Mouse (Mus musculus) liver, embryonic 13.5 days (tissue): ENCODE measurements around the gene Sun1. TPM values are rescaled to one million over a fixed set of nuclear protein-coding genes. Genes with fewer than 3 reads are reported as not detected.

Experiments used
- ATAC-seq: fragments of 200-750 bp; cut with Nextera tagmentation; 2 replicates; pipeline ENCODE4 v1.8.0; 2017; ENCODE audit warnings: low read depth, mild to moderate bottlenecking, moderate number of reproducible peaks, moderate library complexity
- DNase-seq: peaks from one replicate; pipeline ENCODE4 v3.0.0; 2022
- H3K27ac ChIP-seq: fragments of 300-500 bp; sonication (generic); 2 replicates; pipeline ENCODE4 v1.5.1; 2015; ENCODE audit warnings: moderate library complexity, mild to moderate bottlenecking, inconsistent platforms
- H3K27me3 ChIP-seq: fragments of 300-500 bp; sonication (generic); 2 replicates; pipeline ENCODE4 v1.6.1; 2015; ENCODE audit warnings: mild to moderate bottlenecking, inconsistent platforms
- H3K36me3 ChIP-seq: fragments of 300-500 bp; sonication (generic); 2 replicates; pipeline ENCODE4 v1.6.1; 2015; ENCODE audit warnings: mild to moderate bottlenecking, inconsistent platforms
- H3K4me1 ChIP-seq: fragments of 300-500 bp; sonication (generic); replicated peaks from 2 replicates; pipeline ENCODE4 v1.6.1; 2015; ENCODE audit warnings: inconsistent platforms
- H3K4me2 ChIP-seq: fragments of 300-500 bp; sonication (generic); 2 replicates; pipeline ENCODE4 v1.6.1; 2015; ENCODE audit warnings: inconsistent platforms, mild to moderate bottlenecking, moderate library complexity
- H3K4me3 ChIP-seq: fragments of 300-500 bp; sonication (generic); replicated peaks from 2 replicates; pipeline ENCODE4 v1.5.1; 2015; ENCODE audit warnings: mild to moderate bottlenecking, inconsistent platforms
- H3K9ac ChIP-seq: fragments of 300-500 bp; sonication (generic); 2 replicates; pipeline ENCODE4 v1.6.1; 2015; ENCODE audit warnings: mild to moderate bottlenecking, inconsistent platforms
- H3K9me3 ChIP-seq: fragments of 300-500 bp; sonication (generic); replicated peaks from 2 replicates; pipeline ENCODE4 v1.6.1; 2016; ENCODE audit warnings: inconsistent platforms
- WGBS: fragments of 180-500 bp; shearing (Covaris S2); methylation state at CpG from one replicate; pipeline ENCODE4 v1.1.7; 2015; ENCODE audit not compliant: insufficient replicate concordance; 5-methylcytosine and 5-hydroxymethylcytosine counted together
- polyA plus RNA-seq: library from polyadenylated mRNA; unstranded; fragments of >200 nt; fragmentation: Nextera tagmentation; extraction: Ambion mirVana; gene quantifications from 2 replicates; pipeline ENCODE4 v1.2.1, GENCODE M21; 2015

Sun1 gene
- polyA plus RNA-seq, 1 experiment from 2014 or later = 20.9 TPM

GRCm38 (mm10) chr5:139252081-139252909 lies 51.9 kb downstream of the Sun1 start, which contains the start of gene Get4:
Gene Get4 (plus strand): TSS chr5:139252324.
- Histone ChIP-seq H3K4me3 (peak within 1 kb of the TSS; percentile 86), H3K9me3 (no peaks in the 10 kb centered on the region), H3K36me3 (peaks cover 60% of the 10 kb centered on the region), H3K4me2 (peak within 1 kb of the TSS; percentile 97), H3K27ac (peak within 1 kb of the TSS; percentile 95), H3K4me1 (peaks cover 62% of the 10 kb centered on the region), H3K27me3 (no peaks in the 10 kb centered on the region), H3K9ac (peak within 1 kb of the TSS; percentile 90)
- DNase-seq (peak; percentile 99), ATAC-seq (peak; percentile 87)
- under 1% methylated on average over 89 of the region's 90 CpGs for WGBS

GRCm38 (mm10) chr5:139252910-139253245 lies 52.4 kb downstream of the Sun1 start:
- Histone ChIP-seq H3K4me1 (peaks cover 62% of the 10 kb centered on the region), H3K36me3 (peaks cover 60% of the 10 kb centered on the region), H3K4me2 (peak overlapping the region; percentile 97), H3K27me3 (no peaks in the 10 kb centered on the region), H3K9ac (peak overlapping the region; percentile 90), H3K4me3 (peak overlapping the region; percentile 86), H3K27ac (peak overlapping the region; percentile 95), H3K9me3 (no peaks in the 10 kb centered on the region)
- ATAC-seq = peak; percentile 73
- no peak for DNase-seq
- WGBS = 0% methylated on average over 7 of the region's 7 CpGs

- Histone ChIP-seq H3K9ac (peak overlapping the region; percentile 90), H3K27ac (peak overlapping the region; percentile 95), H3K27me3 (no peaks in the 10 kb centered on the region), H3K4me3 (peak overlapping the region; percentile 86), H3K4me2 (peak overlapping the region; percentile 97), H3K9me3 (no peaks in the 10 kb centered on the region), H3K4me1 (peaks cover 64% of the 10 kb centered on the region), H3K36me3 (peaks cover 60% of the 10 kb centered on the region)
- WGBS = 4% methylated on average over 6 of the region's 6 CpGs
- ATAC-seq (peak; percentile 63), DNase-seq (peak; percentile 60)
Observed at GRCm38 (mm10) chr5:139253301-139253741, 52.9 kb downstream of the Sun1 start.

DNA sequence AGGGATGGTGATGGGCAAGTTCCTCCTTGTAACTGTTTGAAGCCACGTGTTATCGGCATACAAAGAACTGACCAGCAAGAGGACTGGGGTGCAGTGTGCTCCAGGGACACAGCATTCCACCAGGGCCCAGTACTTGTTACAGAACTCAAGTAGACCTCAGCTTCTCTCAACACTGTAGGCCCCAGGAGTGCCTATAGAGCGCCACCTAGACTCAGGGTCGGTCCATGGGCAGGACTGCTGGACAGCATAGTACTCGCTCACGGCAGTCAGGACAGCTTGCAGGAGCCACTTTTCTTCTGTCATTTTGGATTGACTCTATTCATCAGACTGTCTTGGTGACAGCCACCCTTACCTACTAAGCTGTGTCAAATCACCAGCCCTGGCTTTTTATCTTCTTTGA lies 54.5 kb downstream of the Sun1 start:
- Histone ChIP-seq H3K36me3 (peaks cover 61% of the 10 kb centered on the region), H3K4me1 (peaks cover 78% of the 10 kb centered on the region), H3K9me3 (no peaks in the 10 kb centered on the region), H3K27ac (0 out of 2 replicates have a peak overlapping the region, but pooled peaks have one; percentile 31), H3K9ac (peak overlapping the region; percentile 90), H3K4me3 (peak overlapping the region; percentile 86; the same call in 1 of the 2 replicates), H3K4me2 (peak overlapping the region; percentile 97), H3K27me3 (no peaks in the 10 kb centered on the region)
- WGBS = 73% methylated on average over 6 of the region's 6 CpGs
- ATAC-seq (no peak), DNase-seq (no peak)

- Histone ChIP-seq H3K36me3 (peaks cover 61% of the 10 kb centered on the region), H3K4me3 (no peak overlapping the region), H3K27ac (peak overlapping the region; percentile 31; the same call in 1 of the 2 replicates), H3K9me3 (no peaks in the 10 kb centered on the region), H3K27me3 (no peaks in the 10 kb centered on the region), H3K9ac (peak overlapping the region; percentile 90), H3K4me1 (peaks cover 85% of the 10 kb centered on the region), H3K4me2 (peak overlapping the region; percentile 97; the same call in 1 of the 2 replicates)
- WGBS = 83% methylated on average over 6 of the region's 6 CpGs
- no peak for DNase-seq
- ATAC-seq = no peak
Observed at GRCm38 (mm10) chr5:139255777-139256176, 55.3 kb downstream of the Sun1 start.

- Histone ChIP-seq H3K4me3 (no peak overlapping the region), H3K27ac (peak overlapping the region; percentile 75; the same call in 1 of the 2 replicates), H3K27me3 (no peaks in the 10 kb centered on the region), H3K9me3 (no peaks in the 10 kb centered on the region), H3K4me2 (0 out of 2 replicates have a peak overlapping the region, but pooled peaks have one; percentile 97), H3K36me3 (peaks cover 64% of the 10 kb centered on the region), H3K4me1 (peaks cover 84% of the 10 kb centered on the region), H3K9ac (peak overlapping the region; percentile 90)
- no peak for DNase-seq
- ATAC-seq = no peak
- 73% methylated on average over 3 of the region's 3 CpGs for WGBS
Observed at GRCm38 (mm10) chr5:139256211-139256765, 55.9 kb downstream of the Sun1 start.

- no peak overlapping the region for H3K4me3 ChIP-seq
- H3K4me1 ChIP-seq = peaks cover 88% of the 10 kb centered on the region
- DNase-seq (no peak), ATAC-seq (no peak)
- H3K4me2 ChIP-seq = no peak overlapping the region
- peaks cover 74% of the 10 kb centered on the region for H3K36me3 ChIP-seq
- H3K9ac ChIP-seq = peak overlapping the region; percentile 33; the same call in 1 of the 2 replicates
- peak overlapping the region; percentile 75 for H3K27ac ChIP-seq
- WGBS = 100% methylated on average over 1 of the region's 1 CpGs
- H3K27me3 ChIP-seq = no peaks in the 10 kb centered on the region
- H3K9me3 ChIP-seq = no peaks in the 10 kb centered on the region
Observed at GRCm38 (mm10) chr5:139257265-139257664, 56.8 kb downstream of the Sun1 start.

DNA sequence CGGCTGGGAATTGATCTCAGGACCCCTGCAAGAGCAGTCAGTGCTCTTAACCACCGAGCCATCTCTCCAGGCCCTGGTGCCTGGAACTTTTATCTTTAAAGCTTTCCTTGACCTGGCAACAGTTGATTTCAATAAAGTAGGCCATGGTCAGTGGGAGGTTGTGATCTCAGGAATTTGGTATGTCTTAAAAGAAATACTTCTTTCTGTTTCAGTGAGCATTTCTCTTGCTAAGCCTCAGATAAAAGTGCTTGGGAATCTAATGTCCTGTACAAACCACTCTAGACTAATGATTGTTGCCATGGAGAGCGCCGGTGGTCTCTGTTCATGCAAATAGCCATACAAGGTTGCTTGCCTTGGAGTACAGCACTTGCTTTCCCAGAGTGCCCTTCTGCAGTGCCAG lies 57.4 kb downstream of the Sun1 start:
- no peaks in the 10 kb centered on the region for H3K27me3 ChIP-seq
- H3K4me1 ChIP-seq = peaks cover 90% of the 10 kb centered on the region
- DNase-seq = no peak
- ATAC-seq = no peak
- 69% methylated on average over 4 of the region's 4 CpGs for WGBS
- no peaks in the 10 kb centered on the region for H3K9me3 ChIP-seq
- no peak overlapping the region for H3K4me2 ChIP-seq
- H3K27ac ChIP-seq = no peak overlapping the region
- H3K36me3 ChIP-seq = peaks cover 79% of the 10 kb centered on the region
- no peak overlapping the region for H3K9ac ChIP-seq
- no peak overlapping the region for H3K4me3 ChIP-seq

DNA sequence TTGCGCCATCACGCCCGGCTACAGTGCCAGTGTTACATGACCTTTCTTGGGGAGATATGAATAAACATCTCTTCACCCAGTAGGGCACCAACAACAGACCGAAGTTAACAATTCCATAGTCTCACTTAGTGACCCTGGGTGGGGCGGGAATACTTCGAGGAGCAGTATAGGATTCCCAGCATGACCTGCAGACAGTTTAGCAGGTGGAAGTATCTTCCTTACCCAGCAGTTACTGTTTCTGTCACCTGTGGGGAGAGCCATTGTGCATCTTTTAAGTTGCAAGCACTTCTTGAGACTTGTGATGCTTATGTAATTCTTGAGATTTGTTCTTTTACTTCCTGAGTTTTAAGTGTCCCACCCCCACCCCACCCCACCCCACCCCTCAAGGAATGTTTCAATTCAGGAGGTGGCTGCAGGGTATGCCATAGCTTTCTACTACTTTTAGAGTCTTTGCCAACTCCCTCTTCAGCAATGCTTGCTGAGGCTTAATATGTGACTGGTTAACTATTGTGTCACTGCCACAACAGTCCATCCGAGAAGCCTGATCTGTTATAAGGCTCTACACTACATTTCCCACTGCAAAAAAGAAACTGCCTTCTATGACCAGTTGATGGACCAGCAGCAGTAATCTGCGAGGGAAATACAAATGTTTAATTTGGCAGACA lies 58.1 kb downstream of the Sun1 start:
- Histone ChIP-seq H3K4me3 (no peak overlapping the region), H3K9ac (no peak overlapping the region), H3K4me1 (peaks cover 87% of the 10 kb centered on the region), H3K4me2 (no peak overlapping the region), H3K27ac (no peak overlapping the region), H3K36me3 (peaks cover 86% of the 10 kb centered on the region), H3K9me3 (no peaks in the 10 kb centered on the region), H3K27me3 (no peaks in the 10 kb centered on the region)
- DNase-seq = no peak
- 87% methylated on average over 8 of the region's 8 CpGs for WGBS
- ATAC-seq = no peak

DNA sequence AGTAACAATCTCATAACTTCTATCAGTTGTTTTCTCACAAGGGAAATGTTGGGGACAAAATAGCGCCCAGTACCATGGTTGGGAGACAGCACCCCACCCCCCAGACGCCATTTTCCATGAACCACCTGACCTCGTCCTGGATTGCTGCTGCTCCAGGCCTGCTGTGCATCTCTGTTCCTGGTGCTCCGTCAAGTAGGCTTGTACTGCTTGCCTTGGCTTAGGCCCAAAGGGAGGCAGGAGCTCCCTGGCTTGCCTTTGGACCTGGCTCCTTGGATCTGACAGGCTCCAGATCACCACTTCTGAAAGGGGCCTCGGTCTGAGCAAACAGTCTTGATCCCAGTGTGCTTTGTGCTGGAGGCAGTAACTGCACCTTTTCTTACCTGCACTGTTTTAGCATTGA lies 59.4 kb downstream of the Sun1 start:
- Histone ChIP-seq H3K36me3 (peaks cover 97% of the 10 kb centered on the region), H3K9ac (no peak overlapping the region), H3K27ac (no peak overlapping the region), H3K27me3 (no peaks in the 10 kb centered on the region), H3K4me1 (peaks cover 74% of the 10 kb centered on the region), H3K4me3 (no peak overlapping the region), H3K9me3 (no peaks in the 10 kb centered on the region), H3K4me2 (no peak overlapping the region)
- ATAC-seq = no peak
- DNase-seq = no peak
- 82% methylated on average over 5 of the region's 5 CpGs for WGBS

DNA sequence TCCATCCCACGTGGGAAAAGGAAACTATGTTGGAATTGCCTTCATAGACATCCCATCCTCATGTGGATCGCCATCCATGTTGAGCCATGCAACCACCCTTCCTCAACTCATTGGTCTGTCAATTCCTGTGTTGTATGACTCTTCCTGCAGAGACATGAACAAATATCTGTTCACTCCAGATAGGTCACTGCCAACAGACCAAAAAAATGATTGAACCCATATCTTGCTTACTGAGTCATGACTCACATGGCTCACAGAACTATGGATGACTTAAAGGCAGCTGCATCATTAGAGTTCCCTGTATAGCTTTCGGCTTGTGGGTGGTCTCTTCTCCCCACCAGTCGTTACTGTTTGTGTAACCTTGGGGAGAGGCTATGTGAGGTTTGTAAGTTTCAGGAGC lies 61.0 kb downstream of the Sun1 start:
- Histone ChIP-seq H3K4me2 (no peak overlapping the region), H3K27ac (no peak overlapping the region), H3K27me3 (no peaks in the 10 kb centered on the region), H3K9ac (peak overlapping the region; percentile 29; the same call in 1 of the 2 replicates), H3K36me3 (peaks cover 99% of the 10 kb centered on the region), H3K4me3 (no peak overlapping the region), H3K4me1 (peaks cover 58% of the 10 kb centered on the region), H3K9me3 (no peaks in the 10 kb centered on the region)
- DNase-seq = no peak
- no peak for ATAC-seq
- WGBS = 88% methylated on average over 4 of the region's 4 CpGs
